Mouse (Mus musculus) mouse trophoblast stem cell (cell line): ENCODE results near the gene Olfr56.
"Not testable (repeated sequence)": the region's sequence is repeated elsewhere in the genome, so short reads cannot be mapped to it uniquely, and the experiment has no call there.

Experiments
- in situ Hi-C, 2 experiments: fragments of 300-500 bp; cut with MseI, MboI; formaldehyde crosslinking; loops; 2 replicates in 1 of 2; 3 replicates in 1 of 2; pipeline ENCODE4 v1.15.1; 2025

Gene Olfr56

GRCm38 (mm10) chr11:49051894-49052293 is 73.2 kb downstream of the Olfr56 start:
- in situ Hi-C loops, result not testable (repeated sequence)

- in situ Hi-C loops, result not testable (repeated sequence)
Observed at GRCm38 (mm10) chr11:49060061-49060460, 81.4 kb downstream of the Olfr56 start.

DNA sequence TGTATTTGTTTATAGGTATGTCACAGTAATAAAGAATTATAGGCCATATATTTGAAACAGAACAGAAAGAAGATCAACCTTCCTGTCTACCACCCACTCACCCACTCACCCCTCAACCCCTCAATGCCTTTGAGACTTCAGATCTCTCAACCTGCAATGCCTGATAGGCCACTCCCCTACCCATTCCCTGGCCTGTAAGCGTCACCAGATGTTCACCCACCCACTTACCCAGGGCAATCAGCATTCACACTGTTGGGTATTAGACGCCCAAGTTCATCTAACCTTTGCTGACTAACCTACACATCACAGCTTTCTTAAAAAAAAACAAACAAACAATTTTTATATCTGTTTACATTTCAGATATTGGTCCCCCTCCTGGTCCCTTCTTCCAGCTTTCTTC is 83.2 kb downstream of the Olfr56 start:
- in situ Hi-C loops, result not testable (repeated sequence)

DNA sequence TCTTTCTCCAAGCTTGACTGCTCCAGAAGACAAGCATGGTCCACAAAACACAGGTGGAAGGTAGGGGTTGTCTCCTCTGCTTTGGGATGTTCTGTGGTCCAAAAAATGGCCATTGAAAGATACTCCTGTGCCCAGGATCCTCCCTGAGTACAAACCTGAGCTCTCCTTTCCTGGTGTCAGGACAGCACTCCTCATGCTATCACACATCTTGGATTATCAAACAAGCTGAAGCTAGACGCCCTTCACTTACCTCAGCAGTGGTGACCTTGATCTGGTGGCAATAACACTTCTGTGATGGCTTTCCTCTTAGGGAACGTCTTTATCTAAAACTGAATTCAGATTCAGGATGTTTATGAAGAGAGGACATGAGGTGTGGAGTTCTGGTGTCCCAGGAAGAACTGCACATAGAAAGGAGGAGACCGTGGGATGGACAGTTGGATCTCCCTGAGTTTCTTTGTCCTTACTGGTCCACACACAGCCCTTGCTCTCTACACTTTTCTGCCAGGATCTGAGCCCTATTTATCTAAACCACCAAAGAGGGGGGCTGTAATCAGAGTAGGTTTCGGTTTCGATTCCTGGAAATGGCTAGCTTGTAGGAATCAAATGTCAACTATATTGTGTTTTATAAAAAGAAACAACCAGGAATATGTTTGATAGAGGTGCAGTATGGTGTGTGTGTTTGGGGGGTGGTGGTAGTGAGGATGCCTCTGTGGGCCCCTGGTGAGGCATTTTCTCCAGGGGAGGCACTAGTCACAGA is 85.2 kb downstream of the Olfr56 start, which contains the start of gene Tgtp2:
Gene Tgtp2, minus strand, starts transcription at position 494 of the 757 bp plus-strand sequence.
- in situ Hi-C loops, result not testable (repeated sequence)

DNA sequence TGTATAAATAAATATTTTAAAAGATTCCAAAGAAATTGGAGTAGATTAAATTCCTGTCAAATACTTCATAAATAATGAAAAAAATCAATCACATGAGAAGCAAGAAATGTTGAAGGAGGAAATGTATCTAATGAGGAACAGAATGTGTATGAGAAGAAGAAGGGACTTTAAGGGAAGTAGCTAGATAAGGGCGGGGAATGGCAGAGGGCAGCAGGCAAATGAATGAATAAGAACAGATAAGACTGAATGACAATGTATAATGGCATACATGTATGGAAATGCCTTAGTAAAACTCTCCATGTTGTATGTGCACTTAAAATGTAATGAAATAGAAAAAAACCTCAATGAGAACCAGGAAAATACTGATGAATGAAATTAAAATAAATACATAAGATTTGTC is 89.7 kb downstream of the Olfr56 start:
- in situ Hi-C loops, result loop anchor here in 1 of 2 experiments (5.0 kb wide), 1 partner anchor 71 kb away; no protein-coding TSS in a partner anchor

DNA sequence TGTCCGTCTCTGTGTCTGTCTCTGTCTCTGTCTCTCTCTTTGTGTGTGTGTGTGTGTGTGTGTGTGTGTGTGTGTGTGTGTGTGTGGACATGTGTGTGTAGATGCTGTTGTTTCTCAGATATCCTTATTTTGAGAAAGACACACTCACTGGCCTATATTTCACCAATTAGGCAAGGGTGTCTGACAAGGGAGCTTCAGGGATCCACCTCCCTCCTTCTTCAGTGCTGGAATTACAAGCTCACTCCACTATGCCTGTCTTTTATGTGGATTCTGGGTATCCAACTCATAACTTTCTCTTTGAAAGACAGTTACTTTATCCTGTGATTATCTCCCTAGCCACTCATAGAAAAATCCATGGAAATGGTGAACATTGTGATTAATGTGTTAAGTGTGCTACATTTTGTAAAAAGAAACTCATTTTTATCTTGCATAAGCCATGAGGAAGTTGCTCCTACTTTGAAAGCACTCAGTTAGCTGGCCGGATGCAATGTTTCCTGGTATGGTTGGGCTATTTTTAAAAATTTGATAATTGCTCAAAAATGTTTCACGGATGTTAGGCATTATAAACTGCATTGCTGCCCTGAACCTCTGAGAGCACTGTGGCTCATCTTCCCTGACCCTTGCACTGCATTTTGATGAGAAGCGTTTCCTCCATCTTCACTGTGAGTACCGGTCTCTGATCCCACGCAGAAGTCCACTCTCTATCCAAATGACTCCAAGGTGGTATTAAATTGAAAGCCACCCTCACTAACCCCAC is 97.5 kb downstream of the Olfr56 start, which contains the start of gene Ifi47:
Gene Ifi47, plus strand, starts transcription at position 587 of the 757 bp plus-strand sequence.
- in situ Hi-C loops, result loop anchor here (5.0 to 10.0 kb wide), 2 partner anchors 79 to 161 kb away; no protein-coding TSS in a partner anchor

- in situ Hi-C loops, result loop anchor here (5.0 to 10.0 kb wide), 2 partner anchors 80 to 162 kb away; no protein-coding TSS in a partner anchor
Observed at GRCm38 (mm10) chr11:49077012-49077411, 98.3 kb downstream of the Olfr56 start.

DNA sequence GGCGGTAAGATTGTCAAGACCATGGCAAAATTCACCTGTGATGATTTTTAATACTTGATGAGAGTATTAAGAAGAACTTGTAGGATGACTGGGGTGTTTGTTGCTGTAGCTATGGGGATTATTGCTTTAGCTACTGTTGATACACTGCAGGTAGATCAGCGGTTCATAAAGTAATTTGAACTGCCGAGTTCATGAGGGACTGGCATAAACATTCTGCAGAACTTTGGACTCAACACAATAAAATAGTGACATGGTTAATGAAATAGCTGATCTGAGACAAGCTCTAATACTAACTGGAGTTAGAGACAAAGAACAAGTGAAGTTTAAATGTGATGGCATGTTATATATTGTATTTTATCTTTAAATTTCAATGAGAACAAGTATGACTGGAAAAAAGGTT is 100.0 kb downstream of the Olfr56 start:
- in situ Hi-C loops, result loop anchor here (5.0 to 10.0 kb wide), 2 partner anchors 81 to 164 kb away; no protein-coding TSS in a partner anchor

- in situ Hi-C loops, result no loop called here
Observed at GRCm38 (mm10) chr11:49080636-49081035, 101.9 kb downstream of the Olfr56 start.

DNA sequence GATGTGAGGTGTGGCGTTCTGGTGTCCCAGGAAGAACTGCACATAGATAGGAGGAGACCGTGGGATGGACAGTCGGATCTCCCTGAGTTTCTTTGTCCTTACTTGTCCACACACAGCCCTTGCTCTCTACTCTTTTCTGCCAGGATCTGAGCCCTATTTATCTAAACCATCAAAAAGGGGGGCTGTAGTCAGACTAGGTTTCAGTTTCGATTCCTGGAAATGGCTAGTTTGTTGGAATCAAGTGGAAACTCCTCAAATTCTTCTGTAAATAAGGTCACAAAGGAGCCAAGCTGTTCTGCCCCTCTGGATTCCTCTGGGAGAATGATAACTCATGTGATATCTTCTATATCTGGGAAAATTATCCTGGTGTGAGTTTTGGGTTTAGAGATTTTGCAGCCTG is 102.7 kb downstream of the Olfr56 start:
- in situ Hi-C loops, result no loop called here

DNA sequence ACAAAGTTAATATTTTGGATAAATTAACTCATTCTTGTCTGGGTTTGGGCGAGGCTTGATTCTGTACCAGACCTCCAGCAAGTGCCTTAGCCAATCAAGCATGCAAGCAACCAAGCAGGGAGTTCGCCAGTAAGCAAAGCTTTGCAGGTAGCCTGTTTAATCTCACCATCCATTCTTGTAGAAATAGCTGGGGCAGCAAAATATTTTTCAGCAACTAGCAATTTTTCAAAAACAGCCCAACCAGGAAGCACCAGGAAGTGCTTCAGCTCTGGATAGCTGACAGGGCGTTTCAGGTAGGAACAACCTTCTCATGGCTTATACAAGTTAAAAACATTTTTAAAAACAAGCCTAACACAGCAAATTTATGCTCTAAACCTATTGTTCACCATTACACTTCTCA is 103.2 kb downstream of the Olfr56 start:
- in situ Hi-C loops, result no loop called here

- in situ Hi-C loops, result no loop called here
Observed at GRCm38 (mm10) chr11:49083146-49083545, 104.5 kb downstream of the Olfr56 start.

- in situ Hi-C loops, result no loop called here
Observed at GRCm38 (mm10) chr11:49083808-49084207, 105.1 kb downstream of the Olfr56 start.

DNA sequence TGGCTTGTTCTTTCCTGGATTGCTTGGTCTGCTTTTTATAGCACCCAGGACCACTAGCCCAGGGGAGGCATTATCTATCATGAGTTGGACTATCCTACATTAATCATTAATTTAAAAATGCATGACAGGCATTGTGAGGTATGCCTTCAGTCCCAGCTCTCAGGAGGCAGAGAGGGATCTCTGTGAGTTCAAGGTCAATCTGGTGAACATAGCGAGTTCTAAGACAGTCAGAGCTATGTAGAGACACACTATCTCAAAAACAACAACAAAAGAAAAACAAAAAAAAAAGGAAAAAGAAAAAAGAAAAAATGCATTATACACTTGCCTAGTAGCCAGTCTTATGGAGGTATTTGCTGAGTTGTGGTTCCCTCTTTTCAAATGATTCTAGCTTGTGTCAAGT is 105.7 kb downstream of the Olfr56 start:
- in situ Hi-C loops, result no loop called here

GRCm38 (mm10) chr11:49084875-49085274 is 106.2 kb downstream of the Olfr56 start:
- in situ Hi-C loops, result no loop called here

DNA sequence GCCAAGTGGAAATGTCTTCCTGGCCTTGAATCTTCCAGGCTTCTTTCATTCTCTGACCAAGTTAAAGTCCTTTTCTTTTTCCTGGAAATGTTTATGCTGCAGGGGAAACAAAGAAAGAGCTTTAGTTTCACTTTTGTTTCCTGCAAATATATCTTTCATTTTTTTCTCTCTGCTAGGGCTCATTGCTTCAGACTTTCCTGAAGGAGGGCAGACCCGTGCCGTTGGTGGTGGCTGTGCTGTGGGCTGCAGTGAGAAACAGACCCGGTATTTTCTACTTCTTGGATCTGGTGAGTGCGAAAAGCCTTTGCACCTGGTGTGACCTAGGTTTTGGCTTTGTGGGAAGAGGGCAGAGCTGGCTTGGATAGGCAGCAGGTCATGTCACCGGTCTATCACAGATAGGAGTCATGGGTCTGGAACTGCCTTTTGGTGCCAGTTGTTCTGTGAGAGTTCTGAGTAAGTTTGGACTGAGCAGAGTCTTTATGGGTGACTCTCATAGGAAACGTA is 108.2 kb downstream of the Olfr56 start:
- in situ Hi-C loops, result no loop called here

- in situ Hi-C loops, result no loop called here
Observed at GRCm38 (mm10) chr11:49087830-49088616, 109.3 kb downstream of the Olfr56 start.

- in situ Hi-C loops, result no loop called here
Observed at GRCm38 (mm10) chr11:49088990-49089652, 110.4 kb downstream of the Olfr56 start.

DNA sequence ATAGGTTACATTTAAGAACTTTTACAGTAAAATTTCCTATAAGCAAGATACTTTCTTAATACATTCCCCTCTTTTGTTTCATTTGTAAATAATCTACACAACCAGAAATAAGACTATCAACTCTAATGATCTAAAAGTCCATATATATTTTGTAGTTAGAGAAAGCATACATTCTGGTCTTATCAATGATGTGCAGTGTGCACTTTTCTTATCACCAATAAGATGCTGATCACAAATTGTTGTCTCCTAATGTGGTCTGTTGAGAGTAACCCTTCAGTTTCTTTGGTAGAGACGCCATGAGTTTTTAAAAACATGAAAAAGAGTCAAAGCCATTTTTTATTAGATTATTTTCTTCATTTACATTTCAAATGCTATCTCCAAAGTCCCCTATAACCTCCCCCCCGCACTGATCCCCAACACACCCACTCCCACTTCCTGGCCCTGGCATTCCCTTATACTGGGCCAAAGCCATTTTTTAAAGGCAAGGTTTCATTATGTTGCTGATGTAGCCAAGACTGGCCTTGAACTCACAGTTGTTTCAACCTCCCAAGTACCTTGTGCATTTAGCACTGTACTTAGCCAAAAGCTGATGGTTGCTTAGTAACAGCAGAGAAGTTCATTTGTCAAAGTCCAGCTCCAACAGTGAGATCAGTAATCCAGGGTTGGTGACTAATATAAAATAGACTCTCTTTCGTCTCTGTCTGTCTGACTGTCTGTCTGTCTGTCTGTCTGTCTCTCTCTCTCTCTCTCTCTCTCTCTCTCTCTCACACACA is 111.2 kb downstream of the Olfr56 start:
- in situ Hi-C loops, result loop anchor here in 1 of 2 experiments (10.0 kb wide), 1 partner anchor 95 kb away; the partner anchor contains the start of genes Gm12185 and Tgtp1

GRCm38 (mm10) chr11:49090551-49090950 is 111.9 kb downstream of the Olfr56 start:
- in situ Hi-C loops, result loop anchor here in 1 of 2 experiments (10.0 kb wide), 1 partner anchor 96 kb away; the partner anchor contains the start of genes Gm12185 and Tgtp1
